Mouse (Mus musculus) G1E (cell line): ENCODE measurements around the gene Mtss1l.

Source experiments
- CTCF ChIP-seq: IDR thresholded peaks from 2 replicates; pipeline ENCODE4 v1.5.1; 2012; ENCODE audit warnings: low read depth, low read length, inconsistent platforms, mixed read lengths
- GATA1 ChIP-seq: IDR thresholded peaks from 2 replicates; pipeline ENCODE4 v1.6.1; 2012; ENCODE audit warnings: borderline replicate concordance, low read length, inconsistent platforms, mixed read lengths
- POLR2AphosphoS5 ChIP-seq: IDR thresholded peaks from 2 replicates; pipeline ENCODE4 v1.6.1; 2012; ENCODE audit warnings: low read depth, low read length, inconsistent platforms; ENCODE audit not compliant: insufficient replicate concordance
- TAL1 ChIP-seq: conservative IDR thresholded peaks from 2 replicates; pipeline ENCODE4 v1.6.1; 2012; ENCODE audit warnings: low read depth, low read length, inconsistent platforms, mixed read lengths

GRCm38 (mm10) chr8:110711271-110711934 lies 9.9 kb upstream of the Mtss1l start:
- TF ChIP-seq GATA1, result no peak
- TF ChIP-seq CTCF, result no peak
- TF ChIP-seq POLR2AphosphoS5, result no peak
- TF ChIP-seq TAL1, result no peak
